Mouse (Mus musculus) heart, postnatal 0 days (tissue): Measurements from ENCODE around the gene Aoc1.
A peak's percentile ranks its signal among the peaks of the same experiment; 100 is the strongest.

Experiments used
- CTCF ChIP-seq: IDR thresholded peaks from 2 replicates; pipeline ENCODE4 v1.5.1; 2016; ENCODE audit warnings: antibody characterized with exemption, control low read depth, low read depth
- EP300 ChIP-seq: IDR thresholded peaks from 2 replicates; pipeline ENCODE4 v1.6.1; 2016; ENCODE audit warnings: antibody characterized with exemption, low read depth

- no peak for TF ChIP-seq EP300
- TF ChIP-seq CTCF: peak; percentile 75
Measured at GRCm38 (mm10) chr6:48860130-48860815, 12.4 kb upstream of the Aoc1 start.
